Mouse (Mus musculus) ES-Bruce4 (cell line): ENCODE data around the gene Sftpa1.

Source experiments
- CTCF ChIP-seq: IDR thresholded peaks from one replicate; pipeline ENCODE4 v1.8.1; 2011; ENCODE audit warnings: low read depth, low read length
- EP300 ChIP-seq: IDR thresholded peaks from 2 replicates; pipeline ENCODE4 v1.6.1; 2011; ENCODE audit warnings: low read depth, low read length; ENCODE audit not compliant: insufficient read depth
- POLR2A ChIP-seq: IDR thresholded peaks from one replicate; pipeline ENCODE4 v1.8.1; 2011; ENCODE audit warnings: low read length; ENCODE audit not compliant: insufficient read depth

DNA sequence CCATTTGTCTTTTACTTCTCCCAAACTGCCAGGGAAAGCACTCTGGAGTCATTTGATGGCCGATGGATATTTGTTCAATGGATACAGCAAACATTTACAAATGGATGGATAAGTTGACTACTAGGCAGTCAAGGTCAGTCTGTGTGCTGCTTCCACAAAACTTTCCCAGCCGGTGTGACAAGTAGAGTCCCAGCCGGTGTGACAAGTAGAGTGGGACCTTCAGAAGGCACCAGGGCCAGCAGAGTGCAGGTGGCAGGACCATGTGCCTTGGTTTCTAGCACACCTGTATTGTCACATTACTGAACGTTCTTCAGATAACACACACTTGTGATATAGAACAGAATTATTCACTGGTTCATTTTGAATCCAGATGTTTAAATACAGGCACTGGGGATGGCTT lies 28.5 kb downstream of the Sftpa1 start:
- TF ChIP-seq CTCF (no peak), POLR2A (no peak), EP300 (no peak)
